Mouse (Mus musculus) ES-E14 (cell line): ENCODE data around the gene Btrc. TPM values are rescaled to one million over a fixed set of nuclear protein-coding genes. Genes with fewer than 3 reads are reported as not detected.

Experiments used
- DNase-seq: peaks from one replicate; pipeline ENCODE4 v3.0.0-alpha.2; 2013; ENCODE audit warnings: low read depth, low spot score
- H3K27ac ChIP-seq: 2 replicates; pipeline ENCODE4 v1.5.1; 2012; ENCODE audit warnings: low read depth, mild to moderate bottlenecking, low read length, moderate library complexity, mixed read lengths; ENCODE audit not compliant: poor library complexity, insufficient read depth, severe bottlenecking
- H3K36me3 ChIP-seq: 2 replicates; pipeline ENCODE4 v1.6.1; 2012; ENCODE audit warnings: mild to moderate bottlenecking, low read length, moderate library complexity, mixed read lengths; ENCODE audit not compliant: control insufficient read depth, poor library complexity, insufficient read depth, severe bottlenecking
- H3K4me1 ChIP-seq, 2 experiments: fragments of 150-350 bp in 1 of 2; sonication (generic) in 1 of 2; 2 replicates each; pipeline ENCODE4 v1.6.1; 2012; ENCODE audit warnings: low read length in 2 of 2, mild to moderate bottlenecking in 1 of 2, mixed read lengths in 1 of 2; ENCODE audit not compliant: control insufficient read depth in 2 of 2, insufficient read depth in 2 of 2, poor library complexity in 1 of 2
- H3K4me3 ChIP-seq, 2 experiments: fragments of 150-350 bp in 1 of 2; sonication (generic) in 1 of 2; 2 replicates each; pipeline ENCODE4 v1.5.1; 2012; ENCODE audit warnings: low read length in 2 of 2, low read depth in 1 of 2, mild to moderate bottlenecking in 1 of 2, mixed read lengths in 1 of 2; ENCODE audit not compliant: insufficient read depth in 1 of 2, poor library complexity in 1 of 2, severe bottlenecking in 1 of 2
- H3K9ac ChIP-seq: 2 replicates; pipeline ENCODE4 v1.6.1; 2012; ENCODE audit warnings: low read depth, mild to moderate bottlenecking, low read length, mixed read lengths; ENCODE audit not compliant: poor library complexity, insufficient read depth, severe bottlenecking
- H3K9me3 ChIP-seq: fragments of 150-350 bp; sonication (generic); 2 replicates; pipeline ENCODE4 v1.6.1; 2012; ENCODE audit warnings: low read depth, mild to moderate bottlenecking, low read length; ENCODE audit not compliant: control insufficient read depth, insufficient read depth
- CHD2 ChIP-seq: IDR thresholded peaks from 2 replicates; pipeline ENCODE4 v1.6.1; 2014; ENCODE audit warnings: mild to moderate bottlenecking, low read depth, low read length, inconsistent platforms
- HCFC1 ChIP-seq: IDR thresholded peaks from 2 replicates; pipeline ENCODE4 v1.6.1; 2012; ENCODE audit warnings: low read length, inconsistent platforms, borderline replicate concordance; ENCODE audit not compliant: insufficient read depth
- MAFK ChIP-seq: IDR thresholded peaks from 2 replicates; pipeline ENCODE4 v1.6.1; 2014; ENCODE audit warnings: mild to moderate bottlenecking, low read depth, low read length, inconsistent platforms; ENCODE audit not compliant: insufficient read depth
- ZC3H11A ChIP-seq: IDR thresholded peaks from 2 replicates; pipeline ENCODE4 v1.6.1; 2012; ENCODE audit warnings: low read depth, mild to moderate bottlenecking, inconsistent platforms, low read length, borderline replicate concordance
- ZNF384 ChIP-seq: IDR thresholded peaks from 2 replicates; pipeline ENCODE4 v1.6.1; 2012; ENCODE audit warnings: low read depth, low read length, inconsistent platforms
- in situ Hi-C, 2 experiments: fragments of 600-800 bp; cut with MboI; formaldehyde crosslinking; loops; one replicate each; pipeline ENCODE4 v1.15.1; 2025; ENCODE audit warnings: low sequenced_read_pairs in 2 of 2, inconsistent platforms in 1 of 2; ENCODE audit not compliant: unreplicated experiment in 2 of 2
- total RNA-seq: library from RNA; depleted of rRNA; stranded (reverse); fragments of 300-350 nt; gene quantifications from 2 replicates; pipeline ENCODE4 v1.2.3, GENCODE M21; 2012

The Btrc gene
- total RNA-seq, 1 experiment = 17.4 TPM

DNA sequence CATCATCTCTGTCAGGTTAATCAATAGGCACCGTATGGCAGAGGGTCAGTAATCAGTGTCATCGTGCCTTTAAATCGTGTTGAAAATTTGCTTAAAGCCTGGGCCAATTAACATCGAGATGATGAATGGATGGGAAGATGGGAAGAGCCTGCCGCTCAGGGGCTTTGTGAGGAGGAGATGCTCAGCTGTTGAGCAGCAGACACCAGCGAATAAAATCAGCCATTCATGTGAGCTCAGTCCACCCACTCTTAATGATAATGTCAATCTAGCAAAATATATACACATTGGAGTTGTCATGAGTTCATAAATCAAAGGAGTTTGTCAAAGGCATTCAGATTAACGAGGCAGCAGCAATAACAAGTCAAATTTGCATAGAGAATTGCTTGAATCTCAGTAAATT, 83.1 kb downstream of the Btrc start:
- DNase-seq = no peak
- no peaks in the 10 kb centered on the region for H3K9me3 ChIP-seq
- no peaks in the 10 kb centered on the region; the same call in 1 of the 2 replicates for H3K36me3 ChIP-seq
- no peak overlapping the region for H3K4me3 ChIP-seq
- H3K4me1 ChIP-seq = no peaks in the 10 kb centered on the region
- no peak overlapping the region for H3K27ac ChIP-seq
- TF ChIP-seq ZNF384 (no peak), CHD2 (no peak), HCFC1 (no peak), ZC3H11A (no peak), MAFK (no peak)
- in situ Hi-C loops = no loop called here
- no peak overlapping the region for H3K9ac ChIP-seq

- in situ Hi-C loops = no loop called here
- no peak for TF ChIP-seq CHD2
- TF ChIP-seq HCFC1 = no peak
- TF ChIP-seq ZC3H11A = no peak
- TF ChIP-seq MAFK = no peak
- no peak for TF ChIP-seq ZNF384
- Histone ChIP-seq H3K36me3 (no peaks in the 10 kb centered on the region; the same call in 1 of the 2 replicates), H3K4me3 (no peak overlapping the region), H3K4me1 (no peaks in the 10 kb centered on the region), H3K27ac (no peak overlapping the region), H3K9me3 (no peaks in the 10 kb centered on the region), H3K9ac (no peak overlapping the region)
- no peak for DNase-seq
These were observed 83.7 kb downstream of the Btrc start for GRCm38 (mm10) chr19:45447222-45447621.

- Histone ChIP-seq H3K9ac (no peak overlapping the region), H3K4me3 (no peak overlapping the region), H3K9me3 (no peaks in the 10 kb centered on the region), H3K27ac (no peak overlapping the region), H3K36me3 (no peaks in the 10 kb centered on the region; the same call in 1 of the 2 replicates), H3K4me1 (no peaks in the 10 kb centered on the region)
- TF ChIP-seq CHD2 = no peak
- TF ChIP-seq ZC3H11A = no peak
- TF ChIP-seq ZNF384 = no peak
- TF ChIP-seq HCFC1 = no peak
- no peak for TF ChIP-seq MAFK
- in situ Hi-C loops = no loop called here
- DNase-seq = no peak
These were observed 84.4 kb downstream of the Btrc start for GRCm38 (mm10) chr19:45447886-45448285.

DNA sequence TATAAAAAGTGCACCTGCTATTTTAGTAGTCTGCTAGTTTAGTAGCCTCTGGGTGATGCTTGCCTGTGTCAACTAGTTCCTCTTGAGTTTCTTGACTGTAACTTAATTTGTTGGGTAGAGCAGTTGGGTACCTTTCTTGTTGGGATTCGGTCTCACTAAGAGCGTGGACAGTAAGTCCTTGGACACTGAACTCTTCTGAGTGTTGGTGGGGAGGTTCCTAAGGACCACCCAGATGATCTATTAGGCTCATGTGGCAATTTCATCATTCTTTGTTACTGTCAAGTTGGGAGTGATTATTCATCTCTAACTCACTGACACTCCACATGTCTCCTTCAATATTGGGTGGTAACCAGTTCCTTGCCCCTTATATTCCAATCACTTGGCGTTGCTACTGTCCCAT, 90.9 kb downstream of the Btrc start:
- Histone ChIP-seq H3K9ac (no peak overlapping the region), H3K4me3 (no peak overlapping the region), H3K36me3 (no peaks in the 10 kb centered on the region), H3K4me1 (peaks cover 0 to 3% of the 10 kb centered on the region in 2 experiments; a peak in 2 of 4 replicates), H3K27ac (no peak overlapping the region), H3K9me3 (no peaks in the 10 kb centered on the region)
- in situ Hi-C loops = no loop called here
- no peak for DNase-seq
- TF ChIP-seq MAFK = no peak
- no peak for TF ChIP-seq ZNF384
- no peak for TF ChIP-seq HCFC1
- TF ChIP-seq CHD2 = no peak
- TF ChIP-seq ZC3H11A = no peak

DNA sequence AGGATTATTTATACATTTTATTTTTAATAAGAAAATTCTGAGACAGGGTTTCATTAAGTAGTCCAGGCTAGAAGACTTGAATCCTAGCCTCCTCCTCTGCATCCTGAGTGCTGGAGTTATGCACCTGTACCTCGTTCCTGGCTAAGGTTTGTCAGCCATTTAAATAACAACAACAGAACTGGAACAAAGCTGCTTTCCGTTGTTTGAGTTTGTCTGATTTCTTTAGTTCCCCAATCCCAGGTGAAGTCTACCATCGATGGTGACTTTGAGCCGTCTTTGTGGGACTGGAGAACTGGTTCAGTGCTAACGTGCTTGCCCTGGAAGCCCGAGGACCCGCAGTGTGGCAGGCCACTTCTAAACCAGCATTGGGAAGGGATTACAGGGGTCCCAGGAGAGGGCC, 93.4 kb downstream of the Btrc start:
- H3K9ac ChIP-seq = no peak overlapping the region
- no peak overlapping the region for H3K27ac ChIP-seq
- peaks cover 0 to 3% of the 10 kb centered on the region in 2 experiments; a peak in 2 of 4 replicates for H3K4me1 ChIP-seq
- no peaks in the 10 kb centered on the region for H3K36me3 ChIP-seq
- no peak for TF ChIP-seq HCFC1
- no peak for TF ChIP-seq ZC3H11A
- TF ChIP-seq MAFK = no peak
- no peak for TF ChIP-seq CHD2
- no peak for TF ChIP-seq ZNF384
- in situ Hi-C loops = no loop called here
- H3K9me3 ChIP-seq = no peaks in the 10 kb centered on the region
- no peak for DNase-seq
- H3K4me3 ChIP-seq = no peak overlapping the region
